Mouse (Mus musculus) erythroblast, embryonic 14.5 days (primary cell): ENCODE data around the gene Dirc2. TPM values are rescaled to one million over a fixed set of nuclear protein-coding genes. Genes with fewer than 3 reads are reported as not detected.

Experiments used
- H3K27me3 ChIP-seq: 2 replicates; pipeline ENCODE4 v1.6.1; 2012; ENCODE audit warnings: inconsistent platforms; ENCODE audit not compliant: control insufficient read depth
- H3K36me3 ChIP-seq: 2 replicates; pipeline ENCODE4 v1.6.1; 2012; ENCODE audit warnings: mild to moderate bottlenecking, inconsistent platforms; ENCODE audit not compliant: control insufficient read depth
- H3K4me1 ChIP-seq: 2 replicates; pipeline ENCODE4 v1.6.1; 2012; ENCODE audit warnings: inconsistent platforms; ENCODE audit not compliant: control insufficient read depth
- H3K4me3 ChIP-seq: replicated peaks from 2 replicates; pipeline ENCODE3; 2012; ENCODE audit warnings: moderate library complexity, mild to moderate bottlenecking, inconsistent platforms
- H3K9me3 ChIP-seq: 2 replicates; pipeline ENCODE4 v1.6.1; 2012; ENCODE audit warnings: low read length, inconsistent platforms, mixed read lengths; ENCODE audit not compliant: control insufficient read depth
- GATA1 ChIP-seq: IDR thresholded peaks from 2 replicates; pipeline ENCODE4 v1.6.1; 2012; ENCODE audit warnings: low read length, inconsistent platforms, mixed read lengths
- TAL1 ChIP-seq: IDR thresholded peaks from 3 replicates; pipeline ENCODE4 v1.6.1; 2012; ENCODE audit warnings: low read length, inconsistent platforms, mixed read lengths
- polyA plus RNA-seq: library from polyadenylated mRNA; stranded (reverse); fragments of >175 nt; gene quantifications from 2 replicates; pipeline ENCODE4 v1.2.3, GENCODE M21; 2012

Dirc2 gene
- polyA plus RNA-seq, 1 experiment: 0.34 TPM

DNA sequence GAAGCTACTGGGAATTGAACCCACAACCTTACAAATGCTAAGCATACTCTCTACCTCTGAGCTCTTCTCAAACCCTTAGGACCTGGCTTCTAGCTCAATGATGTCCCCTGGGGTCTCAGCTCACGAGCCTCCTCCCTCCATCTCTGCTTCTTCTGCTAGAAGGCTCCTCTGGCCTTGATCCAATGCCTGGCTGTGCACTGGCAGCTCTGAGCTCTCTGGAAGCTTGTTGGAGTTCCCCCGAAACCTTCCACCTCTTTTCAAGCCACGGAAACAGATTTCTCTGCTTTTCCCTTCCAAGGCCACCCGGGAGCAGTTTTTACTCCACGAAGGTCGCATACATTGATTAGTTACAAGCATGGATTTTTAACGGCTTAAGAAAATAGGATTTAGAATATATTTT, 82.7 kb downstream of the Dirc2 start:
- no peak for TF ChIP-seq GATA1
- TF ChIP-seq TAL1: no peak
- Histone ChIP-seq H3K36me3 (no peaks in the 10 kb centered on the region), H3K4me3 (no peak overlapping the region), H3K4me1 (no peaks in the 10 kb centered on the region), H3K27me3 (no peaks in the 10 kb centered on the region; the same call in 1 of the 2 replicates), H3K9me3 (no peaks in the 10 kb centered on the region)

DNA sequence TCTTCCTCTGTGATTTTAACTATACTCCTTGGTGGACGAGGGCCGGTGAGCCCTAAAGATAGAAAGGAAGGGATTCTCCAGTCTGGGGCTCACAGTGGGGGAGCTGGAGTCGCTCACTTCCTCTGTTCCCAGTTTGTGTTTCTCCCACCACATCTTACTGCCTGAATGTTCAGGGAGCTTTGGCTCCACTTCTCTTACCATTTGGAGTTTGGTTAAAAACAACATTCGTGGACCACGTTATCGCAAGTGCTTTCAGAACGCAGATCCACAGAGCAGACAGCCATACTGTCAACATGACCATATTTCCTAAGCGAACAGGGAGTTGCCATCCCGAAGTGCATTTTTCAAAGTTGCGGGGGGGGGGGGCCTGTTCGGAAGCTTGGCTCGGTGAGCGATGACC, 84.1 kb downstream of the Dirc2 start:
- Histone ChIP-seq H3K27me3 (peaks cover 2% of the 10 kb centered on the region), H3K4me3 (no peak overlapping the region), H3K9me3 (no peaks in the 10 kb centered on the region), H3K36me3 (no peaks in the 10 kb centered on the region), H3K4me1 (no peaks in the 10 kb centered on the region)
- TF ChIP-seq GATA1: no peak

DNA sequence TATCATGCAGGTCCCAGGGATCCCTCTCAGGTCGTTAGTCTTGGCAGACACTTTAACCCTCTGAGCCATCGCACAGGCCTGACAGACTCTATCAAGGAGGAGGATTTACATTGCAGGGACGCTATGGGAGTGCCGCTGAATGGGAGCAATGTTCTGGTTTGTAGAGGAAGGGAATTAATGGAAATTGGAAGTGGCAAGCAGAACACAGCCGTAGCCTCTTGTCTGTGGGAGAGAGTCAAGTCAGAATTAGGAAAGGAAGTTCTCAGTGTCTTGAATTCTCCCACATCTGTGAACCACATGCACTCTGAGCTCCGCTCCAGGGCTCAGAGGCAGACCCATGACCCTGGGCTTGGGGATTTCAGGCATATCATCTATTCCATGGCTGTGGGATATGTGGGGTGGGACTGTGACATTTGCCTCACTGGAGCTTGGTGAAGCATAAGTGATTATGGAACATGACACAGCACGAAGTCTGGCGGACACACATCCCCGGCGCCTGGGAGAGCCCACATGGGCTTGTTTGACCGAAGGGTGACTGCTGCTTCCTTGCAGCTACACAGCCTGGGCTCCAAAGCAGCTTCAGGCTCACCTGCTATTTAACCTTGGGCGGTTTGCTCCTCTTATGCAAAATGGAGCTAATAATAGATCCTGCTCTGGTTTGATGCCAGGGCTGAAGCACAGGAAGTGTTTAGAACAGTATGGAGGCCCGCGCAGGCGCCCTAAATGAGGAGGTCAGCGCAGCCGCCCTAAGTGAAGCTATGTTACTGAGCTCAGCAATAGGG, 87.6 kb downstream of the Dirc2 start:
- Histone ChIP-seq H3K4me1 (peaks cover 13% of the 10 kb centered on the region), H3K9me3 (no peaks in the 10 kb centered on the region), H3K36me3 (no peaks in the 10 kb centered on the region), H3K27me3 (peaks cover 2% of the 10 kb centered on the region), H3K4me3 (no peak overlapping the region)
- no peak for TF ChIP-seq TAL1
- no peak for TF ChIP-seq GATA1

DNA sequence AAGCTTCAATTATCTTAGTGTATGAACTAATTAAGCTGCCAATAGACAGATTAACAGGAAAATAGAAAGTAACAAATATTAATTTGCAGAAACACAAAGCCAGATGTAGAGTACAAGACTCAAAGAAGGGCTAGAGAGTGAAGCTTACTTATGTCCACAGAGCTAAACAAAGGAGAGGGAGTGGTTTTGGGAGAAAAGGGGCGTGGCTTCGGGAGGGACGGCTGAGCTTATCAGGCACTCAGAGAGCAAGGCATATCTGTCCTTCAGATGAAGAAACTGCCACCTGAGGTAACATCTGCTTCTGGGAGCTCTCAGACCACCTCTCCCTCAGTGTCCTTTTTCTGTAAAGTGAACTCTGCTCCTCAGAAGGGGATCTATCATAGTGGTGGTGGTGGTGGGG, 90.7 kb downstream of the Dirc2 start:
- Histone ChIP-seq H3K4me1 (peaks cover 13% of the 10 kb centered on the region), H3K9me3 (no peaks in the 10 kb centered on the region), H3K36me3 (no peaks in the 10 kb centered on the region), H3K27me3 (peaks cover 2% of the 10 kb centered on the region), H3K4me3 (no peak overlapping the region)
- TF ChIP-seq TAL1: no peak
- no peak for TF ChIP-seq GATA1

DNA sequence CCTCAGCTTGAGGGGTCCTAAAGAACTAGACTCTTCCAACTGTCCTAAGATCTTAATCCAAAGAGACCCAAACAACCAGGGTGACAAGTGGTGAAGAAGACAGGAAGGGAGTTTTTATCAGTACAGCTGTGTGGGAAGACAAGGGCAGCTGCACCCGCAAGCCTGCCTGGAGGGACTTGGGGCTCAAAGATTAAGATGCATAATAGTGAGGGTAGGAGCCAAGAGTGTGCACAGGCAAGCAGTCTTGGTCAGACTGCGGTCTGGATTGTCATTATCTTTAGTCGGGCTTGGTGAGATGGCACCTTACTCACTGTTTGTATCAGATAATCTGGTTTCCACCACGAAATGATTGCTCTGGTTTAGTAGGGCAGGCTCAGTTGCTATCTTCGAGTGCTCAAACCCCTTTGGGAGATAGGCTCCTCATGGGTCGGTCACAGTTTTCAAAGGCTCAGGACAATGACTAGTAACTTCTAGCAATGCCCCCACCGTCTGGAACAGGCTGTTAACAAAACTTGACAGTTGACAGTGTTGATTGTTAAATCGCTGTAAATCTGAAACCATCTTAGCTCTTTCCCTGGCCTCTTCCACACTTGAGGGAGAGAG, 91.5 kb downstream of the Dirc2 start:
- no peaks in the 10 kb centered on the region for H3K36me3 ChIP-seq
- no peak overlapping the region for H3K4me3 ChIP-seq
- H3K27me3 ChIP-seq: peaks cover 2% of the 10 kb centered on the region
- H3K4me1 ChIP-seq: peaks cover 13% of the 10 kb centered on the region
- TF ChIP-seq TAL1 (no peak), GATA1 (no peak)
- H3K9me3 ChIP-seq: no peaks in the 10 kb centered on the region

DNA sequence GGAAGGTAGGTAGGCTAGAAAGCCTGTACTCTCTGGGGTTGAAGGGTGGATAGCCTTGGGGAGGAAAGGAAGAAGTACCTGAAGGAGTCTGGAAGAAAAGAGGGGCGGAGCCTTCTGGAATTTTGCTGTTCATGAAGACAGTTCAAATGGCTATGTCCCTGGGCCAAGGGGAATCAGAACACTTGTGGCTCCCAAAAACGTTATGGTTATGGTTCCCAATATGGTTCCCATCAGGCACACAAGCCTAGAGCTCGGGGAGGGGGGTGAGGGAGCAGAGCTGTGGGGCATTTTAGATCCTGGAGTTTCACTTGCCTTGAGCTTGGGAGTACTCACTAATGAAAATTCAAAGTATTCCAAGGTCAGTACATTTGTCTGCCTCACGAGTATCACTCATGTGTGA, 104.3 kb downstream of the Dirc2 start:
- peaks cover 18% of the 10 kb centered on the region for H3K27me3 ChIP-seq
- H3K4me1 ChIP-seq: no peaks in the 10 kb centered on the region
- H3K4me3 ChIP-seq: no peak overlapping the region
- no peaks in the 10 kb centered on the region for H3K36me3 ChIP-seq
- no peak for TF ChIP-seq TAL1
- TF ChIP-seq GATA1: no peak
- no peaks in the 10 kb centered on the region for H3K9me3 ChIP-seq

DNA sequence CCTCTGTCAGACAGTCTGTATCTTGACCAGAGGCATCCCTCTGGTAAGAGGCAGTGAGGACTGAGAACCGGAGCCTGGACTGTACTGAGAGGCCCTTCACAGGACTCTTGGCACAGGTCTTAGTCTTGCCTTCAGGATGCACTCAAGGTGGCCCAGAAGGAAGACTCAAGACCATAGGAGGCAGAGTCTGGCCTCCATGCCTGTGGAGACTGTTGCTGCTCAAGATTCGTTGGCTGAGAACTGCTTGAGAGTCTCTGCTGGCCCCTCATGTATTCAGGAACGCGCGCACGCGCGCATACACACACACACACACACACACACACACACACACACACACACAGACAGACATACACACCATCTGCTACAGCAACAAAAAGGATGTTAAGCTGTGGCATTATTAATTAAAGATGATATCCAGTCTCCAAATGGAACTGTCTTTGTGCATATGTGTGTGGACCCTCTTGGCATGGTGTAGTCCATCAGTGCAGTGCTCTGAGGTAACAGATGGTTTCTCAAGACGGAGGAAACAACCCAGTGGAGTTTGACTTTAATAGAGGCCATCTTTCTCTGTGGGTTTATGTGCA, 105.2 kb downstream of the Dirc2 start:
- Histone ChIP-seq H3K27me3 (peaks cover 27% of the 10 kb centered on the region), H3K4me1 (no peaks in the 10 kb centered on the region), H3K9me3 (no peaks in the 10 kb centered on the region), H3K36me3 (no peaks in the 10 kb centered on the region), H3K4me3 (no peak overlapping the region)
- TF ChIP-seq TAL1 (no peak), GATA1 (no peak)

DNA sequence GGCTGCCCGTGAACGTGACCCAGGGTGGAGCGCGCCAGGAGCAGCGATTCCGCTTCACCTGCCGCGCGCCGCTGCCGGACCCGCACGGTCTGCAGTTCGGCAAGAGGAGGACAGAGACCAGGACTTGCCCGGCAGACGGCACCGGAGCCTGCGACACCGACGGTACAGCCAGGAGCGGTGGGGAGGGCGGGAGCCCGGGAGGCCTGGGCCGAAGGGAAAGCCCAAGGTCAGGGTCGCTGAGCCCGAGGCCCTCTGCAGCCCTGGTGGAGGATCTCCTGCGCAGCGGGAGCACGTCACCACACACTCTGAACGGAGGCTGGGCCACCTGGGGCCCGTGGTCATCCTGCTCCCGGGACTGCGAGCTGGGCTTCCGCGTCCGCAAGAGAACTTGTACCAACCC, 108.9 kb downstream of the Dirc2 start:
- TF ChIP-seq TAL1: no peak
- no peak for TF ChIP-seq GATA1
- Histone ChIP-seq H3K4me1 (no peaks in the 10 kb centered on the region), H3K36me3 (no peaks in the 10 kb centered on the region), H3K27me3 (peaks cover 40% of the 10 kb centered on the region), H3K4me3 (no peak overlapping the region), H3K9me3 (no peaks in the 10 kb centered on the region)

DNA sequence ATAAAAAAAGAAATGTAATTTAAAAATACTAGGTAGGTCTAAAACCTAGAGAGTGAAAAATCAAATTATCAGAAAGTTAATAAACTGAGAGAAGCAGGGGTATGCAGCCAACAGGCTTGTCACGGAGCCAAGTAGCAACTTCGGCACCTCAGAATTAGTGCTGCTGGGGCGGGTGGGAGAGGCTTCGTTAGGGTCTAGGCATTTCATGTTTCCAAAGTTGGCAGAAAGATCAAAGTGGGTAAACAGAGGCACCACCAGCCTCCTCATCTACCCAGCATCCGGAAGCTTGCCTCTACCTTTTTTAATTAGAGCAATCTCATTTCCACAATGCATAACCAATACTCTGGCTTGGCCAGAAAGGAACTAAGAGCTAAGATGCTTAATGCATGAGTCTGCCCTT, 115.2 kb downstream of the Dirc2 start:
- Histone ChIP-seq H3K4me1 (no peaks in the 10 kb centered on the region), H3K27me3 (peaks cover 13% of the 10 kb centered on the region), H3K9me3 (no peaks in the 10 kb centered on the region), H3K4me3 (no peak overlapping the region), H3K36me3 (no peaks in the 10 kb centered on the region)
- no peak for TF ChIP-seq TAL1
- TF ChIP-seq GATA1: no peak
